Mouse (Mus musculus) urinary bladder, postnatal 36 days (tissue): ENCODE measurements around the gene Dzip1.

ENCODE experiments used
- DNase-seq, 2 experiments: peaks; one replicate each; pipeline ENCODE4 v3.0.0; 2022; ENCODE audit warnings: low spot score in 2 of 2, mixed read lengths in 1 of 2

The Dzip1 gene

GRCm38 (mm10) chr14:118874126-118874525 lies 51.1 kb downstream of the Dzip1 start:
- DNase-seq, result no peak

GRCm38 (mm10) chr14:118869712-118870111 lies 55.5 kb downstream of the Dzip1 start:
- no peak for DNase-seq

- DNase-seq, result no peak
Measured at GRCm38 (mm10) chr14:118868102-118868724, 57.0 kb downstream of the Dzip1 start.

GRCm38 (mm10) chr14:118867366-118867765 lies 57.9 kb downstream of the Dzip1 start:
- no peak for DNase-seq

GRCm38 (mm10) chr14:118866014-118866811 lies 59.0 kb downstream of the Dzip1 start:
- no peak for DNase-seq

GRCm38 (mm10) chr14:118864905-118865304 lies 60.4 kb downstream of the Dzip1 start:
- no peak for DNase-seq

- DNase-seq, result no peak
Measured at GRCm38 (mm10) chr14:118862253-118862652, 63.0 kb downstream of the Dzip1 start.

GRCm38 (mm10) chr14:118858318-118858717 lies 66.9 kb downstream of the Dzip1 start:
- DNase-seq, result no peak

- DNase-seq, result no peak
Measured at GRCm38 (mm10) chr14:118856563-118856962, 68.7 kb downstream of the Dzip1 start.

- no peak for DNase-seq
Measured at GRCm38 (mm10) chr14:118855141-118855800, 70.0 kb downstream of the Dzip1 start.

GRCm38 (mm10) chr14:118854371-118855114 lies 70.7 kb downstream of the Dzip1 start:
- peak; percentile 31 to 49 for DNase-seq

GRCm38 (mm10) chr14:118851496-118852107 lies 73.7 kb downstream of the Dzip1 start:
- no peak for DNase-seq

- no peak for DNase-seq
Measured at GRCm38 (mm10) chr14:118850696-118851035, 74.6 kb downstream of the Dzip1 start.

- DNase-seq, result no peak
Measured at GRCm38 (mm10) chr14:118850011-118850695, 75.1 kb downstream of the Dzip1 start.

- no peak for DNase-seq
Measured at GRCm38 (mm10) chr14:118848171-118848570, 77.1 kb downstream of the Dzip1 start.

- DNase-seq, result no peak
Measured at GRCm38 (mm10) chr14:118846834-118847233, 78.4 kb downstream of the Dzip1 start.

GRCm38 (mm10) chr14:118842353-118842752 lies 82.9 kb downstream of the Dzip1 start:
- DNase-seq, result no peak

- no peak for DNase-seq
Measured at GRCm38 (mm10) chr14:118840027-118840426, 85.2 kb downstream of the Dzip1 start.

GRCm38 (mm10) chr14:118839416-118839815 lies 85.8 kb downstream of the Dzip1 start:
- DNase-seq, result no peak

- no peak for DNase-seq
Measured at GRCm38 (mm10) chr14:118838556-118839120, 86.6 kb downstream of the Dzip1 start.

- no peak for DNase-seq
Measured at GRCm38 (mm10) chr14:118836754-118837153, 88.5 kb downstream of the Dzip1 start.
